Mouse (Mus musculus) CH12.LX (cell line): Measurements from ENCODE around the gene Exog. TPM values are rescaled to one million over a fixed set of nuclear protein-coding genes. Genes with fewer than 3 reads are reported as not detected.

Source experiments
- DNase-seq: peaks from one replicate; pipeline ENCODE4 v3.0.0-alpha.2; 2013; ENCODE audit errors: extremely low read depth
- H3K27ac ChIP-seq: 2 replicates; pipeline ENCODE4 v1.5.1; 2012; ENCODE audit warnings: low read depth, mild to moderate bottlenecking, control low read depth, moderate library complexity; ENCODE audit not compliant: insufficient read depth
- H3K27me3 ChIP-seq: replicated peaks from 2 replicates; pipeline ENCODE3; 2012; ENCODE audit warnings: inconsistent platforms
- H3K36me3 ChIP-seq, 2 experiments: replicated peaks in 1 of 2; 2 replicates each; pipeline versions ENCODE3 to v1.6.1; 2012; ENCODE audit warnings: inconsistent platforms in 1 of 2, low read length in 1 of 2, mild to moderate bottlenecking in 1 of 2, mixed read lengths in 1 of 2, moderate library complexity in 1 of 2; ENCODE audit not compliant: control insufficient read depth in 1 of 2, insufficient read depth in 1 of 2
- H3K4me1 ChIP-seq, 2 experiments: 2 replicates each; pipeline ENCODE4 v1.6.1; 2012; ENCODE audit warnings: inconsistent platforms in 1 of 2, moderate library complexity in 1 of 2; ENCODE audit not compliant: insufficient read depth in 2 of 2, control insufficient read depth in 1 of 2
- H3K4me2 ChIP-seq: 2 replicates; pipeline ENCODE4 v1.6.1; 2012; ENCODE audit warnings: low read depth, mild to moderate bottlenecking, control low read depth; ENCODE audit not compliant: poor library complexity, insufficient read depth, severe bottlenecking
- H3K4me3 ChIP-seq, 3 experiments: fragments of 150-350 bp in 1 of 3; sonication (generic) in 1 of 3; replicated peaks in 1 of 3; 2 replicates each; pipeline versions ENCODE3 to v1.5.1; 2011 to 2012; ENCODE audit warnings: low read depth in 2 of 3, low read length in 2 of 3, mild to moderate bottlenecking in 2 of 3, moderate library complexity in 2 of 3, control low read depth in 1 of 3, improper control_type of control experiment in 1 of 3, inconsistent platforms in 1 of 3, mixed read lengths in 1 of 3; ENCODE audit not compliant: poor library complexity in 1 of 3
- H3K79me2 ChIP-seq: replicated peaks from 2 replicates; pipeline ENCODE4 v1.6.1; 2012; ENCODE audit warnings: mild to moderate bottlenecking, moderate library complexity; ENCODE audit not compliant: control insufficient read depth, poor library complexity, insufficient read depth, severe bottlenecking; ENCODE audit errors: extremely low read depth
- H3K9ac ChIP-seq: 2 replicates; pipeline ENCODE4 v1.6.1; 2012; ENCODE audit warnings: low read depth, mild to moderate bottlenecking, control low read depth, moderate library complexity; ENCODE audit not compliant: insufficient read depth
- H3K9me3 ChIP-seq: replicated peaks from 2 replicates; pipeline ENCODE3; 2012; ENCODE audit warnings: low read length, inconsistent platforms, mixed read lengths
- BHLHE40 ChIP-seq: IDR thresholded peaks from 2 replicates; pipeline ENCODE4 v1.6.1; 2011; ENCODE audit warnings: mild to moderate bottlenecking, low read depth, low read length, improper control_type of control experiment
- E2F4 ChIP-seq: IDR thresholded peaks from 2 replicates; pipeline ENCODE4 v1.6.1; 2011; ENCODE audit warnings: low read depth, low read length, improper control_type of control experiment; ENCODE audit not compliant: insufficient replicate concordance
- GABPA ChIP-seq: IDR thresholded peaks from 2 replicates; pipeline ENCODE4 v1.6.1; 2012; ENCODE audit warnings: low read depth, low read length, improper control_type of control experiment, inconsistent platforms; ENCODE audit not compliant: insufficient replicate concordance
- HCFC1 ChIP-seq: IDR thresholded peaks from 2 replicates; pipeline ENCODE4 v1.6.1; 2012; ENCODE audit warnings: low read depth, mild to moderate bottlenecking, inconsistent platforms, low read length, improper control_type of control experiment
- IRF4 ChIP-seq: IDR thresholded peaks from 2 replicates; pipeline ENCODE4 v1.6.1; 2014; ENCODE audit warnings: low read depth, mild to moderate bottlenecking, inconsistent platforms, low read length, improper control_type of control experiment
- JUND ChIP-seq: conservative IDR thresholded peaks from 2 replicates; pipeline ENCODE4 v1.6.1; 2011; ENCODE audit warnings: low read depth, low read length, improper control_type of control experiment
- MXI1 ChIP-seq: IDR thresholded peaks from 2 replicates; pipeline ENCODE4 v1.6.1; 2011; ENCODE audit warnings: mild to moderate bottlenecking, low read depth, low read length, improper control_type of control experiment
- NELFE ChIP-seq: IDR thresholded peaks from 2 replicates; pipeline ENCODE4 v1.6.1; 2011; ENCODE audit warnings: low read depth, low read length, improper control_type of control experiment
- NRF1 ChIP-seq: IDR thresholded peaks from 2 replicates; pipeline ENCODE4 v1.6.1; 2014; ENCODE audit warnings: low read depth, mild to moderate bottlenecking, inconsistent platforms, low read length, improper control_type of control experiment, moderate library complexity
- POLR2A ChIP-seq: IDR thresholded peaks from 2 replicates; pipeline ENCODE4 v1.6.1; 2011; ENCODE audit warnings: low read depth, mild to moderate bottlenecking, improper control_type of control experiment, low read length
- SIN3A ChIP-seq: IDR thresholded peaks from 2 replicates; pipeline ENCODE4 v1.6.1; 2012; ENCODE audit warnings: low read length, improper control_type of control experiment, inconsistent platforms
- SMC3 ChIP-seq: IDR thresholded peaks from 2 replicates; pipeline ENCODE4 v1.6.1; 2011; ENCODE audit warnings: low read depth, low read length, improper control_type of control experiment
- TBP ChIP-seq: conservative IDR thresholded peaks from 2 replicates; pipeline ENCODE4 v1.6.1; 2011; ENCODE audit warnings: low read depth, low read length, improper control_type of control experiment
- USF1 ChIP-seq: IDR thresholded peaks from 2 replicates; pipeline ENCODE4 v1.6.1; 2014; ENCODE audit warnings: low read depth, mild to moderate bottlenecking, inconsistent platforms, low read length, improper control_type of control experiment
- USF2 ChIP-seq: conservative IDR thresholded peaks from 2 replicates; pipeline ENCODE4 v1.6.1; 2011; ENCODE audit warnings: low read depth, low read length, improper control_type of control experiment
- ZC3H11A ChIP-seq: IDR thresholded peaks from 2 replicates; pipeline ENCODE4 v1.6.1; 2012; ENCODE audit warnings: low read depth, mild to moderate bottlenecking, inconsistent platforms, low read length, improper control_type of control experiment
- ZKSCAN1 ChIP-seq: IDR thresholded peaks from 2 replicates; pipeline ENCODE4 v1.6.1; 2012; ENCODE audit warnings: low read depth, inconsistent platforms, low read length, improper control_type of control experiment, borderline replicate concordance
- ZMIZ1 ChIP-seq: IDR thresholded peaks from 2 replicates; pipeline ENCODE4 v1.6.1; 2012; ENCODE audit warnings: low read depth, mild to moderate bottlenecking, inconsistent platforms, low read length, improper control_type of control experiment
- dilution Hi-C: fragments of 300-500 bp; cut with MboI; formaldehyde crosslinking; loops from 2 replicates; pipeline ENCODE4 v1.14.3; 2020; ENCODE audit warnings: low sequenced_read_pairs; ENCODE audit not compliant: extremely low pct_unique_long_range_greater_than_20kb, extremely low pct_ligation_motif_present
- in situ Hi-C: fragments of 300-500 bp; cut with MboI; formaldehyde crosslinking; loops from 3 replicates; pipeline ENCODE4 v1.14.3; 2019; ENCODE audit warnings: low sequenced_read_pairs, low pct_ligation_motif_present, low pct_unique_long_range_greater_than_20kb, mixed read lengths
- polyA plus RNA-seq: library from polyadenylated mRNA; unstranded; fragments of >175 nt; gene quantifications from 2 replicates; pipeline ENCODE4 v1.2.1, GENCODE M21; 2012; ENCODE audit warnings: low read depth; ENCODE audit not compliant: insufficient read length
- total RNA-seq, 2 experiments: library from RNA; depleted of rRNA; stranded (reverse); fragments of 300-350 nt in 1 of 2; fragments of >200 nt in 1 of 2; gene quantifications; 2 replicates each; pipeline ENCODE4 v1.2.3; 2012 to 2014

Exog gene
- total and polyA plus RNA-seq, 3 experiments, result 6.6 to 8.8 (median 7.1) TPM

DNA sequence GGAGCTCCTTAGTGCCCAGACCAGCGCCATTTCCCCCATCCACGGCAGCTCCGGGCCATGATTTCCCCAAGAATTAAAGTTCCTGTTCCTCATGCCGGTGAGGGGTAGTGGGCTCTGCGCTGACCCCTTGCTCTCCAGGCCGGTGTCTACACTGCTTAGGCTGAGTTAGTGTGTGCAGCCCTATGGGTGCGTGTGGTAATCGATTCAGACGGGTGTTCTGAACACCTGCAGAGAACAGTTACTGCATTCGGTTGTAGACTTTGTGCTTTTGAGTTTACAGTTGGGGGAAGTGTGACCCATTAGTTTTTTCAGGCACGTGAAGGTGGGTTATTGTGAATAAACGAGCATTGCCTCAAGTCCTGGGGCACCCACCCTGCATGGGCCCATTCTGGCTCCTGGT is 6.7 kb upstream of the Exog start:
- no peak for DNase-seq
- in situ Hi-C loops, result no loop called here
- Histone ChIP-seq H3K36me3 (peaks cover 0 to 1% of the 10 kb centered on the region in 2 experiments), H3K79me2 (no peaks in the 10 kb centered on the region), H3K27ac (no peak overlapping the region), H3K9me3 (no peaks in the 10 kb centered on the region), H3K27me3 (no peaks in the 10 kb centered on the region), H3K4me2 (no peak overlapping the region), H3K9ac (no peak overlapping the region), H3K4me1 (peaks cover 13 to 26% of the 10 kb centered on the region in 2 experiments), H3K4me3 (no peak overlapping the region)
- dilution Hi-C loops, result no loop called here
- no peak for TF ChIP-seq MXI1
- no peak for TF ChIP-seq SIN3A
- no peak for TF ChIP-seq NELFE
- TF ChIP-seq ZKSCAN1, result no peak
- no peak for TF ChIP-seq SMC3
- no peak for TF ChIP-seq NRF1
- no peak for TF ChIP-seq HCFC1
- no peak for TF ChIP-seq USF2
- no peak for TF ChIP-seq GABPA
- TF ChIP-seq BHLHE40, result no peak
- no peak for TF ChIP-seq IRF4
- no peak for TF ChIP-seq USF1
- TF ChIP-seq ZMIZ1, result no peak
- no peak for TF ChIP-seq E2F4
- TF ChIP-seq JUND, result no peak

DNA sequence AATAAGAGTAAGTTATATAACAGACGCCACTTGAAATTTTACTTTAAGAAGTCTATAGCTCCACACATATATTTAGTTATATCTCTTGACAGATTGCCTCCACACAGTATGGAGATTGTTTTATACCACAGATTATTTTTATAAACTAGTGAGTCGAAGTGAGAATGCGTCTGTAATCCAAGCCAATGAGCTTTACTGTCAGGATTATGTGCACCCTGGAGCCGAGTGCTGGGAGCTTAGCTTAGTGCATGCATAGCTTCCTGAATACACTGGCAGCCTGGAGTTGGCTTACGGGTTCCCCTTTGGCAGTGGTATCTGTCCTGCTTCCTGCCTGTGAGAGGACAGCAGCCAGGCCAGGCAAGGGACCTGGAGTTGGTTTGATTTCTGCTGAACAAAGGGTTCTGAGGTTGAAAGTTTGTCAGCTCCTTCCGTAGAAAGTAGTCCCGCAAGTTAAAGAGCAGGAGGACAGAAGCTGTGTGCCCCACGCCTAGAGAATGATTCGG is 6.2 kb upstream of the Exog start:
- Histone ChIP-seq H3K79me2 (no peaks in the 10 kb centered on the region), H3K4me1 (peaks cover 13 to 26% of the 10 kb centered on the region in 2 experiments), H3K27me3 (no peaks in the 10 kb centered on the region), H3K27ac (no peak overlapping the region), H3K36me3 (no peaks in the 10 kb centered on the region), H3K9me3 (no peaks in the 10 kb centered on the region), H3K4me3 (no peak overlapping the region), H3K9ac (no peak overlapping the region), H3K4me2 (no peak overlapping the region)
- no peak for TF ChIP-seq POLR2A
- TF ChIP-seq USF2, result no peak
- TF ChIP-seq GABPA, result no peak
- TF ChIP-seq ZC3H11A, result no peak
- no peak for TF ChIP-seq TBP
- no peak for TF ChIP-seq NELFE
- no peak for TF ChIP-seq SMC3
- TF ChIP-seq JUND, result no peak
- in situ Hi-C loops, result no loop called here
- dilution Hi-C loops, result no loop called here
- DNase-seq, result no peak
